Mouse (Mus musculus) spleen, adult 2 months (tissue): ENCODE results near the gene Aip. TPM values are rescaled to one million over a fixed set of nuclear protein-coding genes. Genes with fewer than 3 reads are reported as not detected.
A peak's percentile ranks its signal among the peaks of the same experiment; 100 is the strongest.

ENCODE experiments used
- DNase-seq, 2 experiments: peaks; one replicate each; pipeline versions ENCODE4 v3.0.0 to v3.0.0-alpha.2; 2012 to 2021; ENCODE audit warnings: low spot score in 2 of 2, low read depth in 1 of 2
- H3K27ac ChIP-seq: fragments of 200-500 bp; 2 replicates; pipeline ENCODE4 v1.5.1; 2012; ENCODE audit warnings: low read length, inconsistent platforms; ENCODE audit not compliant: insufficient read depth
- H3K27me3 ChIP-seq: fragments of 200-500 bp; 2 replicates; pipeline ENCODE4 v1.6.1; 2012; ENCODE audit warnings: mild to moderate bottlenecking, moderate library complexity, low read length, inconsistent platforms; ENCODE audit not compliant: control insufficient read depth, insufficient read depth
- H3K36me3 ChIP-seq: fragments of 200-500 bp; 2 replicates; pipeline ENCODE4 v1.6.1; 2012; ENCODE audit warnings: mild to moderate bottlenecking, low read length, inconsistent platforms; ENCODE audit not compliant: control insufficient read depth, insufficient read depth
- H3K4me1 ChIP-seq: fragments of 200-500 bp; 2 replicates; pipeline ENCODE4 v1.6.1; 2011; ENCODE audit warnings: inconsistent platforms; ENCODE audit not compliant: control insufficient read depth, insufficient read depth, insufficient read length
- H3K4me3 ChIP-seq: fragments of 200-500 bp; 2 replicates; pipeline ENCODE4 v1.5.1; 2011; ENCODE audit warnings: mild to moderate bottlenecking, inconsistent platforms; ENCODE audit not compliant: insufficient read depth, insufficient read length; ENCODE audit errors: extremely low read depth
- CTCF ChIP-seq: fragments of 200-500 bp; IDR thresholded peaks from 2 replicates; pipeline ENCODE4 v1.5.1; 2011; ENCODE audit warnings: mild to moderate bottlenecking, inconsistent platforms; ENCODE audit not compliant: insufficient read depth, insufficient read length, insufficient replicate concordance; ENCODE audit errors: extremely low read depth
- POLR2A ChIP-seq: fragments of 200-500 bp; IDR thresholded peaks from 2 replicates; pipeline ENCODE4 v1.6.1; 2011; ENCODE audit warnings: low read depth, low read length, inconsistent platforms
- WGBS: fragments of 180-500 bp; shearing (Covaris S2); methylation state at CpG from one replicate; pipeline ENCODE4 v1.1.7; 2018; 5-methylcytosine and 5-hydroxymethylcytosine counted together
- polyA plus RNA-seq: library from polyadenylated mRNA; depleted of rRNA; stranded (reverse); fragments of >200 nt; gene quantifications from 2 replicates; pipeline ENCODE4 v1.2.3, GENCODE M21; 2012

Aip gene
- polyA plus RNA-seq, 1 experiment = 85.3 TPM

DNA sequence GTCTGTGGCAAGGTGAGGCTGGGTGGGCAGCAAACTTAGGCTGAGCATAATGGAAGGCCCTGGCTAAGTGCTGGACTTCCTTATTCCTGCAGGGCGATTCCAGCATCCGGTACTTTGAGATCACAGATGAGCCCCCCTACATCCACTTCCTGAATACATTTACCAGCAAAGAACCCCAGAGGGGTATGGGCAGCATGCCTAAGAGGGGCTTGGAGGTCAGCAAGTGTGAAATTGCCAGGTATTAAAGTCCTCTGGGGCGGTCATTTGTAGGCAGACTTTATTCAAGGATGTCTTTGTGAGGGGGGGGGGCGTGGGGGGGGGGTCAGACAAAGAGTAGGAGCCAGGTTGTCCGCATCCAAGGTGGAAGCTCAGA lies 25.8 kb upstream of the Aip start:
- 88% methylated on average over 5 of the region's 5 CpGs for WGBS
- Histone ChIP-seq H3K27me3 (no peaks in the 10 kb centered on the region), H3K4me3 (no peak overlapping the region), H3K4me1 (peaks cover 41% of the 10 kb centered on the region), H3K27ac (no peak overlapping the region), H3K36me3 (peaks cover 30% of the 10 kb centered on the region)
- no peak for TF ChIP-seq POLR2A
- TF ChIP-seq CTCF = no peak
- DNase-seq = no peak

DNA sequence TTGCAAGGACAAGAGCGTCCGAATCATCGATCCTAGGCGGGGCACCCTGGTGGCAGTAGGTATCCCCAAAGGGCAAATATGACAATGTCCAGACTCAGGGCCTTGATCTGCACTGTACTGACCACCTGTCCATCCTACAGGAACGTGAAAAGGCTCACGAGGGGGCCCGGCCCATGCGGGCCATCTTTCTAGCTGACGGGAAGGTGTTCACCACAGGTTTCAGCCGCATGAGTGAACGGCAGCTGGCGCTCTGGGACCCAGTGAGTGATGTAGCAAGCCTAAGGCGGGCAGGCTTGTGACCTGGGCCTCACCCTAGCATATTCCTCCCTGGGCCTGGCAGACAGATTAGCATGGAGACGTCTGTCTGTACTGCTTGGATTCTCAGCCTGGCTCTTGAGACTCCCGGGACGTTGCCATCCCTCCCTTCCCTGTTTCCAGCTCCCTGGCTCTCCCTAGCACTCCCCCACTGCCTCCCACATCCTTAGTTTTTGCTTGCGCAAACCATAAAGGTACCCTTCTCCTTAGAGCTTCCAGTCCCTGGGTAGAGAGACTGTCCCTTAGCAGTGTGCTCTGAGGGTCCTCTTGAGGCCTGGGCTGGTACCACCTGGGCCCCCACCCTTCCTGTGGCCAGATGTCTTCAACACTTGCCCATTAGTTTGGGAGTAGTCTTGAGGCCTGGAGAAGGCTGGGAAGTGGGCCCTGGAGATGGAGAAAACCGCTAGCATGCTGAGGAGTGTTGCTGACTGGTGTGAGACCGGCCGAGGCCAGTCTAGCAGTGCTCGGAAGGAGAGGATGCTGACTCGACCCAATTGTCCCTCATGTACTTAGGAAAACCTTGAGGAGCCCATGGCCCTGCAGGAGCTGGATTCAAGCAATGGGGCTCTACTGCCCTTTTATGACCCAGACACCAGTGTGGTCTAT lies 25.2 kb upstream of the Aip start:
- 77% methylated on average over 22 of the region's 22 CpGs for whole genome bisulfite sequencing
- no peak for DNase-seq
- H3K4me3 ChIP-seq = no peak overlapping the region
- TF ChIP-seq POLR2A = no peak
- no peak for TF ChIP-seq CTCF
- peaks cover 24% of the 10 kb centered on the region for H3K36me3 ChIP-seq
- no peaks in the 10 kb centered on the region for H3K27me3 ChIP-seq
- H3K27ac ChIP-seq = no peak overlapping the region; the same call in 1 of the 2 replicates
- H3K4me1 ChIP-seq = peaks cover 39% of the 10 kb centered on the region

DNA sequence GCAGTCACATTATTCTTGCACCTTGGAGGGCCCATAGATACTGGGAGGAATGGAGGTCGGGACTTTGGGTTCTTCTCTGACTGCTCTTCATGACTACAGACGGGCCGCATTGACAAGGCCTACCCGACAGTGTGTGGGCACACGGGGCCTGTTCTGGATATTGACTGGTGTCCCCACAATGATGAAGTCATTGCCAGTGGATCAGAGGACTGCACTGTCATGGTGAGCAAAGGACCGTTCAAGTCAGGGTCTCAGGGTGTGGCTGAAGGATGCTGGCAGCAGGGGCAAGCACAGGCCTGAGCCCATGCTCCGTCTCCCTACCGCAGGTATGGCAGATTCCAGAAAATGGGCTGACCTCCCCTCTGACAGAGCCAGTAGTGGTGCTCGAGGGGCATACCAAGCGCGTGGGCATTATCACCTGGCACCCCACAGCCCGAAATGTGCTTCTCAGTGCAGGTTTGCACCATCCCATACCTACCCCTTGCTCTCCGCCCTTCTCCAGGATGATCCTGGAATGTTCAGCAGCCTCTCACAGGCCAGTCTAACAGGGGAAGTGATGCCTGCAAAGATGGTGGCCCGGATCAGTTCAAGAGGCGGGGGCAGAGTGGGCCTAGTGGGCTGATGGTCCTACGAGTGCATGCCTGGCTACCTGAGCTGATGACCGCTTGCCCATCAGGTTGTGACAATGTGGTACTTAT lies 24.3 kb upstream of the Aip start:
- H3K4me3 ChIP-seq = 0 out of 2 replicates have a peak overlapping the region, but pooled peaks have one; percentile 77
- peaks cover 22% of the 10 kb centered on the region for H3K36me3 ChIP-seq
- H3K27me3 ChIP-seq = no peaks in the 10 kb centered on the region
- peaks cover 45% of the 10 kb centered on the region for H3K4me1 ChIP-seq
- 88% methylated on average over 17 of the region's 17 CpGs for whole genome bisulfite sequencing
- TF ChIP-seq POLR2A = no peak
- TF ChIP-seq CTCF = no peak
- H3K27ac ChIP-seq = no peak overlapping the region; the same call in 1 of the 2 replicates
- DNase-seq = no peak

DNA sequence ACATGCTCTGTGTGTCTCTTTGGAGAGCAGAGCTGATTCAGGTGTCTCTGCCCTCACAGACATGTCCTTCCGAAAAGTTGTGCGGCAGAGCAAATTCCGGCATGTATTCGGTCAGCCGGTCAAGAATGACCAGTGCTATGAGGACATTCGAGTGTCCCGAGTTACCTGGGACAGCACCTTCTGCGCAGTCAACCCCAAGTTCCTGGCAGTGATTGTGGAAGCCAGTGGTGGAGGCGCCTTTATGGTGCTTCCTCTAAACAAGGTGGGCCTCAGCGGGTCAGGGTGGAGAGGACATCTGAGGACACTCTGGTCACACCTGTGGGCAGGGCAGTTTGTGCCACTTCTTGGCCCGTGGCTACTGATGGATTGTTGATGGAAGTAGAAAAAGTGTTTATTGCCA lies 23.6 kb upstream of the Aip start:
- no peaks in the 10 kb centered on the region for H3K27me3 ChIP-seq
- 60% methylated on average over 11 of the region's 11 CpGs for WGBS
- DNase-seq = no peak
- H3K27ac ChIP-seq = peak overlapping the region; percentile 86
- peaks cover 22% of the 10 kb centered on the region for H3K36me3 ChIP-seq
- TF ChIP-seq CTCF (no peak), POLR2A (no peak)
- H3K4me3 ChIP-seq = peak overlapping the region; percentile 77
- peaks cover 50% of the 10 kb centered on the region for H3K4me1 ChIP-seq

DNA sequence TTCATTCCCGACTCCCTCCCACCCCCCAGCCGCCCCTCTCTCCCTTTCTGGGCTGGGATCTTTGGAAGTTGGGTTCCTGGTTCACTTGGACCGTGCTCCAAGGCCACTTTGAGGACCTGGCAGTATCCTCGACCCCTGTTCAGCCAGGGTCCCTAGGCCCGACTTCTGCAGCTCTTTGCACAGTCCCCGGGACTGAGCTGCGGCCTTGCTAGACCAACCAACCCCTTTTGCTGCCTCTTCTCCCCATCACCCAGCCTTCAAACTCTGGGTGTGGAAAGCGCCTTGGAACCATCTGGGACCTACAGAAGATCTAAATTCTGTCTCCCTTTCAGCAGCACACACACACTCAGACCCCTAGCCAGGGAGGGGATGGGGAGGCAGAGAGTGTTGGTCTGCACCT lies 23.2 kb upstream of the Aip start:
- DNase-seq = no peak
- TF ChIP-seq CTCF (no peak), POLR2A (no peak)
- peak overlapping the region; percentile 86 for H3K27ac ChIP-seq
- peaks cover 22% of the 10 kb centered on the region for H3K36me3 ChIP-seq
- 6% methylated on average over 8 of the region's 8 CpGs for WGBS
- H3K27me3 ChIP-seq = no peaks in the 10 kb centered on the region
- H3K4me1 ChIP-seq = peaks cover 50% of the 10 kb centered on the region
- H3K4me3 ChIP-seq = peak overlapping the region; percentile 77

DNA sequence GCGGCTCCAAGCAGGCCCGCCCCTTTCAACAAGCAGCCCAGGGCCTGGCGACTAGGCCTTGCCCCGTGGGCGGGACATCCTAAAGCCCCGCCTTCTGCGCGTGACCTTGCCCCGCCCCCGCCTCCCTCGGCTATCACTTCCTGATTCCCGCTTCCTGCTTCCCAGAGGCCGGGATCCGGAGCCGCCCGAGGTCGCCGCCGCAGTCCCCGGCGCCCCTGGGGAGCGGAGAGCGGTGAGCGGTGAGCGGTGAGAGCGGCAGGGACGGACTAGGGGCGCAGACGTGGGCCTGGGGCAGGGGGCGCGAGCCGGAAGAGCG lies 22.8 kb upstream of the Aip start, which contains the start of gene Coro1b:
Gene Coro1b (plus strand): TSS at position 129 of the 316 bp plus-strand sequence.
- 1% methylated on average over 32 of the region's 33 CpGs for WGBS
- peak within 1 kb of the TSS; percentile 86 for H3K27ac ChIP-seq
- H3K4me3 ChIP-seq = peak within 1 kb of the TSS; percentile 77
- H3K4me1 ChIP-seq = peaks cover 50% of the 10 kb centered on the region
- no peak for TF ChIP-seq CTCF
- TF ChIP-seq POLR2A = peak; percentile 65
- no peaks in the 10 kb centered on the region for H3K27me3 ChIP-seq
- peaks cover 19% of the 10 kb centered on the region for H3K36me3 ChIP-seq
- peak; percentile 76 to 92 for DNase-seq
